Mouse (Mus musculus) ES-E14 (cell line): ENCODE measurements at regions not wholly inside any gene's neighbourhood (a gene's known extent, or its start where the extent isn't known, plus 50 kb on each side); places are given as distances from the start of the nearest gene placed in this dataset.

Experiments
- DNase-seq: peaks from one replicate; pipeline ENCODE4 v3.0.0-alpha.2; 2013; ENCODE audit warnings: low read depth, low spot score
- H3K27ac ChIP-seq: 2 replicates; pipeline ENCODE4 v1.5.1; 2012; ENCODE audit warnings: low read depth, mild to moderate bottlenecking, low read length, moderate library complexity, mixed read lengths; ENCODE audit not compliant: poor library complexity, insufficient read depth, severe bottlenecking
- H3K36me3 ChIP-seq: 2 replicates; pipeline ENCODE4 v1.6.1; 2012; ENCODE audit warnings: mild to moderate bottlenecking, low read length, moderate library complexity, mixed read lengths; ENCODE audit not compliant: control insufficient read depth, poor library complexity, insufficient read depth, severe bottlenecking
- H3K4me1 ChIP-seq, 2 experiments: fragments of 150-350 bp in 1 of 2; sonication (generic) in 1 of 2; 2 replicates each; pipeline ENCODE4 v1.6.1; 2012; ENCODE audit warnings: low read length in 2 of 2, mild to moderate bottlenecking in 1 of 2, mixed read lengths in 1 of 2; ENCODE audit not compliant: control insufficient read depth in 2 of 2, insufficient read depth in 2 of 2, poor library complexity in 1 of 2
- H3K4me3 ChIP-seq, 2 experiments: fragments of 150-350 bp in 1 of 2; sonication (generic) in 1 of 2; 2 replicates each; pipeline ENCODE4 v1.5.1; 2012; ENCODE audit warnings: low read length in 2 of 2, low read depth in 1 of 2, mild to moderate bottlenecking in 1 of 2, mixed read lengths in 1 of 2; ENCODE audit not compliant: insufficient read depth in 1 of 2, poor library complexity in 1 of 2, severe bottlenecking in 1 of 2
- H3K9ac ChIP-seq: 2 replicates; pipeline ENCODE4 v1.6.1; 2012; ENCODE audit warnings: low read depth, mild to moderate bottlenecking, low read length, mixed read lengths; ENCODE audit not compliant: poor library complexity, insufficient read depth, severe bottlenecking
- H3K9me3 ChIP-seq: fragments of 150-350 bp; sonication (generic); 2 replicates; pipeline ENCODE4 v1.6.1; 2012; ENCODE audit warnings: low read depth, mild to moderate bottlenecking, low read length; ENCODE audit not compliant: control insufficient read depth, insufficient read depth
- CHD2 ChIP-seq: IDR thresholded peaks from 2 replicates; pipeline ENCODE4 v1.6.1; 2014; ENCODE audit warnings: mild to moderate bottlenecking, low read depth, low read length, inconsistent platforms
- HCFC1 ChIP-seq: IDR thresholded peaks from 2 replicates; pipeline ENCODE4 v1.6.1; 2012; ENCODE audit warnings: low read length, inconsistent platforms, borderline replicate concordance; ENCODE audit not compliant: insufficient read depth
- MAFK ChIP-seq: IDR thresholded peaks from 2 replicates; pipeline ENCODE4 v1.6.1; 2014; ENCODE audit warnings: mild to moderate bottlenecking, low read depth, low read length, inconsistent platforms; ENCODE audit not compliant: insufficient read depth
- ZC3H11A ChIP-seq: IDR thresholded peaks from 2 replicates; pipeline ENCODE4 v1.6.1; 2012; ENCODE audit warnings: low read depth, mild to moderate bottlenecking, inconsistent platforms, low read length, borderline replicate concordance
- ZNF384 ChIP-seq: IDR thresholded peaks from 2 replicates; pipeline ENCODE4 v1.6.1; 2012; ENCODE audit warnings: low read depth, low read length, inconsistent platforms
- in situ Hi-C, 2 experiments: fragments of 600-800 bp; cut with MboI; formaldehyde crosslinking; loops; one replicate each; pipeline ENCODE4 v1.15.1; 2025; ENCODE audit warnings: low sequenced_read_pairs in 2 of 2, inconsistent platforms in 1 of 2; ENCODE audit not compliant: unreplicated experiment in 2 of 2

GRCm38 (mm10) chrX:99198961-99199631 lies 63.2 kb downstream of the Efnb1 start:
- H3K27ac ChIP-seq, result no peak overlapping the region
- DNase-seq, result peak; percentile 35
- no peaks in the 10 kb centered on the region for H3K36me3 ChIP-seq
- TF ChIP-seq ZNF384 (no peak), ZC3H11A (no peak), CHD2 (no peak), HCFC1 (no peak), MAFK (no peak)
- no peak overlapping the region; the same call in 1 of the 2 replicates for H3K9ac ChIP-seq
- H3K4me1 ChIP-seq, result no peaks in the 10 kb centered on the region
- peak overlapping the region; percentile 51 to 53 for H3K4me3 ChIP-seq
- no peaks in the 10 kb centered on the region for H3K9me3 ChIP-seq
- in situ Hi-C loops, result no loop called here
